Mouse (Mus musculus): Measurements from ENCODE around the gene Crlf3.

- TF ChIP-seq CTCF (IDR thresholded peaks at IDR 0.05; ENCODE audit: insufficient read depth, low read depth, low read length) (no peak), POLR2A (IDR thresholded peaks at IDR 0.05; ENCODE audit: insufficient read depth, low read depth, low read length) (no peak)
Observed at GRCm38 (mm10) chr11:80089817-80090214, 9.0 kb upstream of the Crlf3 start.
